Mouse (Mus musculus) kidney, embryonic 16.5 days (tissue): Measurements from ENCODE around the gene Prrg2. TPM values are rescaled to one million over a fixed set of nuclear protein-coding genes. Genes with fewer than 3 reads are reported as not detected.
"Not testable (repeated sequence)": the region's sequence is repeated elsewhere in the genome, so short reads cannot be mapped to it uniquely, and the experiment has no call there.

Experiments
- ATAC-seq: fragments of 200-750 bp; cut with Nextera tagmentation; 2 replicates; pipeline ENCODE4 v1.8.0; 2017; ENCODE audit warnings: moderate TSS enrichment; ENCODE audit not compliant: low FRiP score, low TSS enrichment
- H3K27ac ChIP-seq: fragments of 300-500 bp; sonication (generic); 2 replicates; pipeline ENCODE4 v1.5.1; 2014; ENCODE audit warnings: low read length
- H3K27me3 ChIP-seq: fragments of 300-500 bp; sonication (generic); 2 replicates; pipeline ENCODE4 v1.6.1; 2014; ENCODE audit warnings: low read length, control low read depth, mixed read lengths; ENCODE audit not compliant: insufficient read depth
- H3K36me3 ChIP-seq: fragments of 300-500 bp; sonication (generic); 2 replicates; pipeline ENCODE4 v1.6.1; 2014; ENCODE audit warnings: low read length, control low read depth, mixed read lengths; ENCODE audit not compliant: insufficient read depth
- H3K4me1 ChIP-seq: fragments of 300-500 bp; sonication (generic); 2 replicates; pipeline ENCODE4 v1.6.1; 2014; ENCODE audit warnings: low read length, control low read depth, mixed read lengths; ENCODE audit not compliant: insufficient read depth
- H3K4me2 ChIP-seq: fragments of 300-500 bp; sonication (generic); replicated peaks from 2 replicates; pipeline ENCODE4 v1.6.1; 2014; ENCODE audit warnings: low read depth, low read length
- H3K4me3 ChIP-seq: fragments of 300-500 bp; sonication (generic); 2 replicates; pipeline ENCODE4 v1.5.1; 2014; ENCODE audit warnings: mild to moderate bottlenecking, low read length
- H3K9ac ChIP-seq: fragments of 300-500 bp; sonication (generic); replicated peaks from 2 replicates; pipeline ENCODE4 v1.6.1; 2014; ENCODE audit warnings: low read length
- H3K9me3 ChIP-seq: fragments of 300-500 bp; sonication (generic); 2 replicates; pipeline ENCODE4 v1.6.1; 2016; ENCODE audit warnings: low read length, control low read depth
- WGBS: fragments of 180-500 bp; shearing (Covaris S2); extraction: QIAGEN DNeasy Blood & Tissue Kit; methylation state at CpG from one replicate; pipeline ENCODE4 v1.1.7; 2014; 5-methylcytosine and 5-hydroxymethylcytosine counted together
- polyA plus RNA-seq: library from polyadenylated mRNA; unstranded; fragments of >200 nt; fragmentation: Nextera tagmentation; extraction: Ambion mirVana; gene quantifications from 2 replicates; pipeline ENCODE4 v1.2.1, GENCODE M21; 2015

The Prrg2 gene
- polyA plus RNA-seq, result 42.4 and 44.9 TPM in 2 replicates

DNA sequence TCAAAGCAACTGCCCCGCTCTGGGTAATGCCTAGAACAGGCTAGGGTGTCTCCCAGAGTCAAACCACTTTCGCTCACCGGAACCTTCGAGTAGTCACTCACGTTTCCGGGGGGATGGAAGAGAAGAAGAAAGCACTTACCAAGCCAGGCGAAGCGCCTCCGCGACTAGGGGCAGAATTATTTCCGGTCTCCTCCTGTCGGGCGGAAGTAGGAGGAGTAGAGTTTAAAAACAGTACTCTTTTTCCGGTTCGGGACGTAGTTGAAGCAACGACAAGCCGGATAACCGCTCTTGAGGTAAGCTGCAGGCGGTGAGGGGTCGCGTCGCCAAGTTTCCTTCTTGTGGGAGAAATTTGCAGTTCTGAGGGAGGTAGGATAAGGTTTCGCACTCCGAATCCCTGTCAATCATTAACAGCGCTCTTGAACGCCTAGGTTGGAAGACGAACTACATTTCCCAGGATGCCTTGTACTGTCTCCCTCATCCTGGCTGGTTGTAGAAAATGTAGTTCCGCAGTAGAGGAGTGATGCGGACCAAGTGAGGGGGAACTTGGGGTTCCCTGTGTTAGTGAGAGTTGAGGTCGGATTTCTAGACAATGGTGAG is at the start of gene Prrg2, which contains the start of gene Nosip:
TSS of gene Prrg2 (minus strand) at position 439 of the 597 bp plus-strand sequence.
TSS of gene Nosip (plus strand) at position 191 of the 597 bp plus-strand sequence.
- under 1% methylated on average over 31 of the region's 31 CpGs for WGBS
- H3K9ac ChIP-seq, result peak within 1 kb of the TSS; percentile 85
- peak within 1 kb of the TSS; percentile 60 for H3K4me2 ChIP-seq
- H3K4me3 ChIP-seq, result peak within 1 kb of the TSS; percentile 84
- H3K27ac ChIP-seq, result peak within 1 kb of the TSS; percentile 98
- ATAC-seq, result peak; percentile 85
- H3K27me3 ChIP-seq, result no peaks in the 10 kb centered on the region
- H3K9me3 ChIP-seq, result no peaks in the 10 kb centered on the region
- peaks cover 25% of the 10 kb centered on the region for H3K4me1 ChIP-seq
- H3K36me3 ChIP-seq, result no peaks in the 10 kb centered on the region; the same call in 1 of the 2 replicates

GRCm38 (mm10) chr7:45111940-45112339 is 49.5 kb upstream of the Prrg2 start:
- no peaks in the 10 kb centered on the region for H3K36me3 ChIP-seq
- 70% methylated on average over 2 of the region's 2 CpGs for WGBS
- no peak overlapping the region for H3K9ac ChIP-seq
- H3K9me3 ChIP-seq, result no peaks in the 10 kb centered on the region
- H3K27me3 ChIP-seq, result no peaks in the 10 kb centered on the region
- no peak for ATAC-seq
- no peak overlapping the region for H3K27ac ChIP-seq
- no peaks in the 10 kb centered on the region for H3K4me1 ChIP-seq
- no peak overlapping the region for H3K4me2 ChIP-seq
- H3K4me3 ChIP-seq, result no peak overlapping the region

DNA sequence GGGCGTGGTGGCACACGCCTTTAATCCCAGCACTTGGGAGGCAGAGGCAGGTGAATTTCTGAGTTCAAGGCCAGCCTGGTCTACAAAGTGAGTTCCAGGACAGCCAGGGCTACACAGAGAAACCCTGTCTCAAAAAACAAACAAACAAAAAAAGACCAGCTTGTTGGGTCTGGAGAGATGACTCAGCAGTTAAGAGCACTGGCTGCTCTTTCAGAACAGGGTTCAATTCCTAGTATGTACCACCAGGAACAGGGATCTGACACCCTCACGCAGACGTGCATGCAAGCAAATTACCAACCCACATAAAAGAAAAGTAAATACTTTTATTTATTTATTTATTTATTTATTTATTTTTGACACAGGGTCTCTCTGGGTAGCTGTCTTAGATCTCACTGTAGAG is 47.6 kb upstream of the Prrg2 start:
- not testable (repeated sequence) for ATAC-seq, H3K4me2 ChIP-seq, H3K4me3 ChIP-seq, H3K27me3 ChIP-seq, H3K9me3 ChIP-seq, H3K4me1 ChIP-seq, H3K9ac ChIP-seq, H3K27ac ChIP-seq, H3K36me3 ChIP-seq
- WGBS, result 88% methylated on average over 4 of the region's 4 CpGs

- no peaks in the 10 kb centered on the region for H3K27me3 ChIP-seq
- no peak overlapping the region for H3K4me2 ChIP-seq
- H3K9ac ChIP-seq, result no peak overlapping the region
- H3K27ac ChIP-seq, result no peak overlapping the region
- WGBS, result 70% methylated on average over 5 of the region's 5 CpGs
- H3K4me3 ChIP-seq, result no peak overlapping the region
- H3K9me3 ChIP-seq, result no peaks in the 10 kb centered on the region
- ATAC-seq, result no peak
- peaks cover 22% of the 10 kb centered on the region for H3K4me1 ChIP-seq
- no peaks in the 10 kb centered on the region for H3K36me3 ChIP-seq
Observed at GRCm38 (mm10) chr7:45107052-45107645, 44.7 kb upstream of the Prrg2 start.

- ATAC-seq, result no peak
- no peak overlapping the region for H3K4me2 ChIP-seq
- H3K27ac ChIP-seq, result no peak overlapping the region
- H3K4me3 ChIP-seq, result no peak overlapping the region
- no peak overlapping the region for H3K9ac ChIP-seq
- H3K4me1 ChIP-seq, result peaks cover 26% of the 10 kb centered on the region
- H3K27me3 ChIP-seq, result no peaks in the 10 kb centered on the region
- H3K36me3 ChIP-seq, result no peaks in the 10 kb centered on the region
- H3K9me3 ChIP-seq, result no peaks in the 10 kb centered on the region
- WGBS, result 75% methylated on average over 6 of the region's 6 CpGs
Observed at GRCm38 (mm10) chr7:45106441-45106840, 44.0 kb upstream of the Prrg2 start.

- H3K27ac ChIP-seq, result no peak overlapping the region
- no peak overlapping the region for H3K4me2 ChIP-seq
- no peak overlapping the region for H3K4me3 ChIP-seq
- no peak for ATAC-seq
- WGBS, result 65% methylated on average over 8 of the region's 8 CpGs
- H3K27me3 ChIP-seq, result no peaks in the 10 kb centered on the region
- H3K9ac ChIP-seq, result no peak overlapping the region
- H3K36me3 ChIP-seq, result no peaks in the 10 kb centered on the region
- peaks cover 26% of the 10 kb centered on the region for H3K4me1 ChIP-seq
- no peaks in the 10 kb centered on the region for H3K9me3 ChIP-seq
Observed at GRCm38 (mm10) chr7:45105491-45105890, 43.0 kb upstream of the Prrg2 start.

DNA sequence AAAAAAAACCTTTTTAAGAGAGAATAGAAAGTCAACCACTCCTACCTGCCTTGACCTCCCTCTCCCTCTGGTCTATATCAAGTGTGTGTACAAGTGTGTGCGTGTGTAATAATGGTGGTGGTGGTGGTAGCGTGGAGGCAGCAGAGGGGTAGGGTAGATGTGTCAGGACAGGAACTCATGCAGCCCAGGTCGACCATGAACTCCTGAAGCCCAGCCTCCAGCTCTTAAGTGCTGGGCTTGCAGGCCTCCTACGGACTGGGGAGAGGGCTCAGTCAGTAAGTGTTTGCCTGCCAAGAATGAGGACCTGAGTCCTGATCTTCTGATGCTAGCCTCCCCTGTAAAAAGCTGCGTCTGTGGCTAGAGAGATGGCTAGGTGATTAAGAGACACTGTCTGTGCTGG is 42.5 kb upstream of the Prrg2 start:
- Histone ChIP-seq H3K9ac (no peak overlapping the region), H3K36me3 (no peaks in the 10 kb centered on the region), H3K9me3 (no peaks in the 10 kb centered on the region), H3K27ac (no peak overlapping the region), H3K4me2 (no peak overlapping the region), H3K27me3 (no peaks in the 10 kb centered on the region), H3K4me3 (no peak overlapping the region), H3K4me1 (peaks cover 26% of the 10 kb centered on the region)
- no peak for ATAC-seq
- 78% methylated on average over 5 of the region's 5 CpGs for WGBS

DNA sequence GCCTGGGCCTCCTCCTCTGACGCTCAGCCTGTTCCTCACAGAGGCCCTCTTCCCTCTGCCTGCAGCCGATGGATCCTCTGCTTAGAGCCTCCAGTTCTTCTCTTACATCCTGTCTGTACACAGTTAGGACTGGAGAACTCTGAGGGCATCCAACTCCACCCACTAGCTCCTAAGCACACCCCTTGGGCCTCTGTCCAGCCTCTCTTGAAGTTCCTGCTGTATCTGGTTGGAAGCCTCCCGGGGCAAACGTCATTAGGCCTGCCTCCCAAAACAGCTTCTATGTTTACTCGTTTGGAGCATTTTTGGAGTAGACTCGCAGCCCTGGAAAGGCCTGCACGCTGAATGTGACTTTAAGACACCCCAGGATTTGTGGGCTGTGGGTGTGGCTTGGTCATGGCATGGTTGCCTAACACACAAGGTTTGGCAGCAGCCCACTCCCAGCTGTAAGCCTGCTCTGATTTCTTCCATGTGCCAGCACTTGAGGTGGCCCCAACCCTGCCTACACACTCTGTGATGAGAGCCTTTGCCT is 41.2 kb upstream of the Prrg2 start, which contains the start of gene Fcgrt:
TSS of gene Fcgrt (minus strand) at position 200 of the 529 bp plus-strand sequence.
- Histone ChIP-seq H3K4me2 (peak within 1 kb of the TSS; percentile 59), H3K4me3 (peak within 1 kb of the TSS; percentile 41), H3K4me1 (peaks cover 26% of the 10 kb centered on the region), H3K36me3 (no peaks in the 10 kb centered on the region), H3K27me3 (no peaks in the 10 kb centered on the region), H3K27ac (peak within 1 kb of the TSS; percentile 91), H3K9me3 (no peaks in the 10 kb centered on the region), H3K9ac (peak within 1 kb of the TSS; percentile 58)
- peak; percentile 96 for ATAC-seq
- WGBS, result 8% methylated on average over 7 of the region's 7 CpGs

DNA sequence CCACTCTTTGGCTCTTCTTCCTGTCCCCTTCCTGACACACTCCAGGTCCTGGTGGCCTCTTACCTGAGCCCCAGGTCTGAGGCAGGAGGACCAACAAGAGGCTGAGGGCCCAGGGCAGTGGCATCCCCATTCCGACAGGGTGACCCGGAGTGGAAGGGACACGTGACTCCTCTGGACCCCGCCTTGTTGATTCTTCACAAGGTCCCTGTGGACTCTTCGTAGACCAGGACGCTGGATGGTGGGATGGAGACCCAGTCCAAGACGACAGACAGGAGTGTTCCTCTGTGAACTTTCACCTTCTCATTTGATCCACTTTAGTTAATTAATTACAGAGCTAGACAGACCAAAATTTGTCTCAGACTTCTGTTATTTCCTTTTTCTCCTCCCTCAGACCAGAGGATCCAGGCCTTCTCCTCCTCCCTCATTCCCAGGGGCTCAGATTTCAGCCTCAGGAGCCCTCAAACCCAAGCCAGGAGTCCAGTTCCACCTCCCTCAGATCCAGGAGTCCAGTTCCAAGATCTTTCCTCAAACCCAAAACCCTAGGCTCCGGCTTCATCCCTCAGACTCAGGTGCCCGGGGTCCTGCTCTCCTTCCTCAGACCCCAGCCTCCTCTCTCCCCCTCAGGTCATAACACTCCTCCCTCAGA is 40.6 kb upstream of the Prrg2 start:
- H3K4me1 ChIP-seq, result peaks cover 26% of the 10 kb centered on the region
- peak overlapping the region; percentile 58 for H3K9ac ChIP-seq
- peak overlapping the region; percentile 41 for H3K4me3 ChIP-seq
- H3K36me3 ChIP-seq, result no peaks in the 10 kb centered on the region
- 24% methylated on average over 9 of the region's 9 CpGs for WGBS
- no peaks in the 10 kb centered on the region for H3K27me3 ChIP-seq
- H3K27ac ChIP-seq, result peak overlapping the region; percentile 91
- ATAC-seq, result peak; percentile 50
- H3K4me2 ChIP-seq, result peak overlapping the region; percentile 59
- H3K9me3 ChIP-seq, result no peaks in the 10 kb centered on the region
